18 mouse cellular contexts compared by ENCODE assay signal in the genomic region with DNA sequence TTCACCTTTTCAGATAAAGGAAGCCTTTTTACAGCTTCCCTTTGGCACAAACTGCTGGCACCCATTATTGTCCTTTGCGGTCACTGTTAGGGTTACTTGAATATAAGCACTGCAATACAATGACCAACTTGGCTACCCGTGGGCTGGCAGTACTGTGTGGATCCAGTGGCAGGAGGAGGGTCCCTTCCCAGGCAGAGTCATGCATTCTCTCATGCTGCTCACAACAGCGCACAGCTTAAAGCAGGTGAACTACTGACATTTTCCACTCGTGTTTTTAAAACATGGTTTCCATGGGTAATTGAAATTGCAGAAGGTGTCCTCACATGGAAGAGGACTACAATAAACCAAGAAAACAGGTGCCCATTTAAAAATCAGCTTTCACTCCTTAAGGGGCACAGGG.
"Had no signal": no experiment of that assay in that cellular context is flagged by ENCODE, and none has a peak within 500 bp of the region (broad histone marks: within the 10 kb centered on the region; RNA-seq: fewer than 3 reads in every experiment).

No protein-coding gene starts in this region.

- H3K9me3 ChIP-seq: limb, embryonic 15.5 days; liver, embryonic 12.5 days; lung, embryonic 15.5 days; midbrain, embryonic 10.5 days; midbrain, embryonic 13.5 days; neural tube, embryonic 13.5 days; neural tube, embryonic 15.5 days had no signal

- H3K27ac ChIP-seq: limb, embryonic 15.5 days; liver, embryonic 12.5 days; liver, embryonic 14.5 days; midbrain, embryonic 10.5 days; midbrain, embryonic 13.5 days; neural tube, embryonic 13.5 days; neural tube, embryonic 15.5 days had no signal

- H3K4me1 ChIP-seq: limb, embryonic 15.5 days; liver, embryonic 12.5 days; midbrain, embryonic 10.5 days; midbrain, embryonic 13.5 days; neural tube, embryonic 13.5 days; neural tube, embryonic 15.5 days had no signal

- ATAC-seq: liver, embryonic 12.5 days; midbrain, embryonic 13.5 days; midbrain, embryonic 16.5 days had no signal

- H3K4me2 ChIP-seq: limb, embryonic 15.5 days; liver, embryonic 12.5 days; lung, embryonic 15.5 days; midbrain, embryonic 13.5 days; neural tube, embryonic 13.5 days; neural tube, embryonic 15.5 days had no signal

- H3K27me3 ChIP-seq: limb, embryonic 15.5 days; liver, embryonic 12.5 days; lung, embryonic 15.5 days; midbrain, embryonic 13.5 days; neural tube, embryonic 13.5 days; neural tube, embryonic 15.5 days had no signal

- DNase-seq: lung, adult 18-20 months; lung, postnatal 14 days; right cerebral cortex, adult 18-20 months; right cerebral cortex, postnatal 25 days; right cerebral cortex, postnatal 4 days; spleen, adult 18-20 months; thymus, adult 18-20 months; thymus, postnatal 25 days had no signal

- H3K9ac ChIP-seq: limb, embryonic 15.5 days; liver, embryonic 12.5 days; liver, embryonic 14.5 days; lung, embryonic 15.5 days; midbrain, embryonic 13.5 days; neural tube, embryonic 13.5 days; neural tube, embryonic 15.5 days had no signal

- H3K36me3 ChIP-seq: lung, embryonic 15.5 days had no signal

- H3K4me3 ChIP-seq: limb, embryonic 15.5 days; liver, embryonic 12.5 days; lung, embryonic 15.5 days; midbrain, embryonic 10.5 days; midbrain, embryonic 13.5 days; myocyte; neural tube, embryonic 13.5 days; neural tube, embryonic 15.5 days had no signal
